Mouse (Mus musculus) MEL-GATA-1-ER (cell line): Measurements from ENCODE around the gene Cox10.
A peak's percentile ranks its signal among the peaks of the same experiment; 100 is the strongest.
"Not testable (repeated sequence)": the region's sequence is repeated elsewhere in the genome, so short reads cannot be mapped to it uniquely, and the experiment has no call there.

Experiments
- DNase-seq: peaks from one replicate; pipeline ENCODE4 v3.0.0-alpha.2; 2012; ENCODE audit warnings: low read depth; ENCODE audit errors: extremely low read depth

Cox10 gene

GRCm38 (mm10) chr11:64078956-64079726, at the start of gene Cox10:
Gene Cox10 (minus strand): TSS chr11:64079468.
- DNase-seq = peak; percentile 71

- no peak for DNase-seq
Observed at GRCm38 (mm10) chr11:64128016-64128415, 48.7 kb upstream of the Cox10 start.

DNA sequence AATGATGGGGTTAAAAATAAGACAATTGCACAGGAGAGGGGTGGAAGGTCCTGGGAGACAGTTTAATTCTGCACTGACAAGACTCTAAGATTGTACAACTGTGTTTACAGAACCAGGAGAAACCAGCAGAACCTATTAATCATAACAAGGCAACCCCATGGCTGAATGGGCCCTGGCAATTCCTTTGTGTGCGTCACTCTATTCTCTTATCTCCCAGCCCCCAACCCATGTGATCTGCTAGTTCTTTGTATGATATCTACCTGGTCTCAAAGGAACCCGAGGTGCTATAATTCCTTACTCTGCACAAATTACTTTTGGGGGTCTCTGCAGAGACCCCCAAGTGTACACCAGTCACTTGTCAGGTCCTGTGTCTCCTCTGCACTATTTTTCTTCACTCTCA, 46.2 kb upstream of the Cox10 start:
- no peak for DNase-seq

DNA sequence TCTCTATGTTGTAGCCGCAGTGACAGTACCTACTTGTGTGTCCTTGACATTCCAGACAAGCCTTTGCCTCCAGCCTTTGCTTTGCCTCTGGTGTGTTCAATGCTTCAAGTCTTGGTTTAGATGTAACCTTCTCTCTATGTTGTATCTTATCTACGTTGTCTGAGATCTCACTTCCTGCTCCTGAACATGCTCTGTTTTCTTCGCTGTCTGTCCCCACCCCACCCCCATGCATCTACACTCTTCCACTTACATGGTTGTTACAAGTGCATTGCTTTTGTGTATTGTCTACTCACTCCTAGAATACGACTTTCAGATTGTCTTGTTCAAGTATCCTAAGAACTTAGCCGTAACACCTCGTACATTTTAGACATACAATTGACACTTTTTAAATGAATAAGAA, 43.9 kb upstream of the Cox10 start:
- DNase-seq = not testable (repeated sequence)

GRCm38 (mm10) chr11:64116711-64117110, 37.4 kb upstream of the Cox10 start:
- DNase-seq = no peak

- no peak for DNase-seq
Observed at GRCm38 (mm10) chr11:64115822-64116221, 36.6 kb upstream of the Cox10 start.

DNA sequence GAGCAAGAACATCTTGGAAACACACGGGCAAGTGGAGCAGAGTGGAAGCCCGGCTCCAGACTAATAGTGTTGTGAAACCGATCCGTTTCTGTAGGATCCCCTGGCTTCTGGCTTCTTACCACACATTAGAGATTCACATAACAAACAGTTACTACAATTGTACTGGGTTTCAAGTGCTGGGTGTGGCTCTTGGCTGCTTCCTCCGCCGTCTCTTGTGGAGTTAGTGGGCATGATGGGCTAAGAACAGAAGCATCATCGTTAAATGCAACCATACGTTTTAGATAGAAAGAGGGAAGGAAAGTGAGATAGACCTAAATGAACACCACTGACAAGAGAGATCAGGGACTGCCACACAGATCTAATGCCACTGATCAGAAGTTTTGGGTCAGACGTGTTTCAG, 35.8 kb upstream of the Cox10 start:
- no peak for DNase-seq

- no peak for DNase-seq
Observed at GRCm38 (mm10) chr11:64100060-64100459, 20.8 kb upstream of the Cox10 start.

- DNase-seq = no peak
Observed at GRCm38 (mm10) chr11:64093058-64093457, 13.8 kb upstream of the Cox10 start.

DNA sequence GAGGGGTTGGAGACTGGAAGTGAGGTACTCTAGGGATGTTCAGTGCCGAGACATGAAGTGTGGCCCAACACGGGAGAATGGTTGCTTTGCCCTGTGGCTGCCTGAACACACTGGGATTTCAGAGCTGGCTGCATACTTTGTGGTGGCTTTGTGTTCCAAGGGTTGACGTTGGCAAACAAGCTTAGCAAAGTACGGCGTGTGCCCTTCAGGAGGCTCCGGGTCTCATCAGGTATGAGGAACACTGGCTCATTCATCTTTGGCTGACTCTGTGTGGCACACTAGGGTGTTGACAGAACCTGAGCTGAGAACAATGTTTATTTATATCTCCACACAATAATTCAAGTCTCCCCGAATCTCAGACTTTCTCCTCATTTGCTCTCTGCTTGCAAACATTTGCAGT, 11.9 kb upstream of the Cox10 start:
- no peak for DNase-seq

- no peak for DNase-seq
Observed at GRCm38 (mm10) chr11:64089682-64090081, 10.4 kb upstream of the Cox10 start.

DNA sequence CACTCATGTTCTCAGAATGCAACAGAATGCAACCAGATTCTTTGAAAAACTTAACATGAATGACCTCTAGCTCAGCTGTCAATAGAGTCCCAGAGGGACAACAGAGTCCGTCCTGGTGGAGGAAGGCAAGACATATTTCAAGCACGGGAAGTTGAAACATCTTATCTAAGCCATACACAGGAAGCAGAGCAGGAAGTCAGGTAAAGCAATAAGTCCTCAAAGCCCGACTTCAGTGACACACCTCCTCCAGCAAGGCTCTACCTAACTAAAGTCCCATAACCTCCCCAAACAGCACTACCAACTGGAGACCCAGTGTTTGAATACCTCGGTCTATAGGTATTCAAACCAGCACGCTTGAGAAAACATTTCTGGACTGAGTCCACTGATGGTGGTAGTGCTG, 6.6 kb upstream of the Cox10 start:
- DNase-seq = no peak

DNA sequence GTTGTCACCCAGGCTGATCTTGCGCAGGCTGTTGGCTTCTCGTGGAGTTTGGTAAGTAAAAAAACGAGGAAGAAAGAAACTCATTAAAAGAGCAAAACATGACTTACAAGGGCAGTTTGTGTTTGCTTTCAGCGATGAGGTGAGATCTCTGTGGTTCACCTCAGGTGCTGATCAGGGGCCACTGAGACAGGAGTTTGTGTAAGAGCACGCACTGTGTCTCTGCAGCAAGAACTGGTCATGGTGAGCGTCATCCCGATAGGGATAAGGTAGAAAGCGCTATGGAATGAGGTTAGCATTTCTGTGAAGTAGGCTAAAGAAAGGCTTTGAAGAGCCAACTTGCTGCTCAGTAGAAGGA, 436 bp upstream of the Cox10 start:
- DNase-seq = peak; percentile 46

GRCm38 (mm10) chr11:64076212-64076611, 3.1 kb downstream of the Cox10 start:
- DNase-seq = no peak

DNA sequence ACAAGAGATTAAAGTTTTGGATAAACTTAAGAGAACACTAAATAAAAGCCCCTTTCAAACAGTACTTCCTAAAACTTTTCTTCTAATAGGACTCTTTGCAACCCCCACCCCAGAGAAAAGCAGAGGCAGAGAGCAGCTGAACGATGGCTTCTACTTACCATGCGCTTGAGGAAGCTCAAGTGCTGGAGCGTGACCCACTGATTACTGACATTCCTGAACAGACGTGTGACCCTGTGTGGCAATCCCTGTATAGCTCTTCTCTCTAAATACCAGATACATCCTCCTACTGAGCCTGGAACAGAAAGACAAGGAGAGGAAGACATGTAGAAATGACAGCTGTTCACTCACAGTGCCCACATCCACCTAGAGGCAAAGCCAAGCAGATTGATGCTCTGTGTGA, 5.9 kb downstream of the Cox10 start:
- no peak for DNase-seq

- no peak for DNase-seq
Observed at GRCm38 (mm10) chr11:64071536-64071935, 7.7 kb downstream of the Cox10 start.

DNA sequence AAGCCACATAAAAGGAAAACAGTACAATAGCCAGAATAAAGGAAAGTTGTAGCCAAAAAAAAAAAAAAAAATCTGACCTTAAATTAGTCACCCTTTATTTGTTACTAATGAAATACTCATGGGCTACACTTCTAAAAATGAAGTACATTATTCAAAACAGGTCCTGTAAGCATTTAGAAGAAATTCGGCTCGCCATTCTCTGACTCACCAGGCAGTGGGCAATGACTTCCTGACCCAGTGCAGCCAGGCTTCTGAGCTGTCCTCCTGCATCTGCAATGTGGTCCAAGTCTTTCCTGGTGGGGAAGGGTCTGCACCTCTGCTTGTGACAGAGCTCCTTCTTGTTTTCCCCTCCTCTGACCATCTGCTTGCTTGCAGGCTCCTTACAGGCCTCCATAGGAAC, 13.3 kb downstream of the Cox10 start:
- no peak for DNase-seq

DNA sequence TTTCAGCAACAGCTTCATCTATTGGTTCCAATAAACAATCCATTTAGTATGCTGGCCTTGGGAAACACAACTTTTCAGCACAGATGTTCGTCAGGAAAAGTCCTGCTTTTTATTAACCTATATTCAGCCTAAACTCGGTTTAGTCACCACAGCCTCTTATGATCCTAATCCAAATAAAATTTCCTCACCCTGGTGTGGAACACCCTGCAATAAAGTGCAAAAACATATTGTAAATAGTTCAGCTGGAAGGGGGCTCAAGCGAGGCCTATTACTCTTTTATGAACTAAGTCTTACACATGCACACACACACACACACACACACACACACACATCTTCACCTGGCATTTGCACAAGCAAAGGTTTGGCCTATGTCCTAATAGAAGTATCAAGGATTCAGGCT, 16.1 kb downstream of the Cox10 start:
- no peak for DNase-seq

- DNase-seq = no peak
Observed at GRCm38 (mm10) chr11:64062226-64062625, 17.0 kb downstream of the Cox10 start.

DNA sequence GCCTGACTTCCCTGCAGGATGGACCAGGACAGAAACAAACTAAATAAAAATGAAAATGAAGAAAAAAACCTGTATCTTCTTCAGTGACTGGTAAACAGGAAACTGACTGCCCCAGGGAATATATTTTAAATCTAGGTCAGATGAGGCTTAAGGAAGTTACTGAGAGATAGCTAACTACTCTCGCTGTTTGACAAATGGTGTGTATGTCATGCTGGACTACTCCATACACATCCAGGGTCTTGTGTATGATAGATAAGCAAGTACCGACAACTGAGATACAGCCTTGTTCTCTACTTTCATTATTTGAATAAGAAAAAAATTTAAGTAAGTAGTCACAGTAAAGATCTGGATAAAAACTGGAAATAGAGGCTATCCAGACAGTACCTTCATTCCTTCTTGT, 20.0 kb downstream of the Cox10 start:
- no peak for DNase-seq

- no peak for DNase-seq
Observed at GRCm38 (mm10) chr11:64058474-64058873, 20.8 kb downstream of the Cox10 start.

DNA sequence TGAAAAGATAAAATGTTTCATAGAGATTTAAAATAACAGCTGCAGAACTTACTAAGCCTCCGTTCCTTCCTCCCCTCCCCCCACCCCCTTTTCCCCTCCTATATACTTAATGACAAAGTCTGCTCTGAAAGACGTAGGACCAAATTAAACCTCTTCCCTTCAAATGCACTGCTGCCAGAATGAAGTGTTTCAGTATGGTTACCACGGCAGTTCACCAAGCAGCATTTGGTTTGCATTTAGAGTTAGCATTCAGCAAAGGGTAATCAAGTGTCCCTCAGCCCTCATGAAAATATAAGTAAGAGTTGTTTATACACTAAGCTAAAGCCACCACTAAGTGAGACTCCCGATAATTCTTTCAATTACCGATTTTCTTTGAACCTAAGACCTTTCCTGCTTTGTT, 25.9 kb downstream of the Cox10 start:
- no peak for DNase-seq

DNA sequence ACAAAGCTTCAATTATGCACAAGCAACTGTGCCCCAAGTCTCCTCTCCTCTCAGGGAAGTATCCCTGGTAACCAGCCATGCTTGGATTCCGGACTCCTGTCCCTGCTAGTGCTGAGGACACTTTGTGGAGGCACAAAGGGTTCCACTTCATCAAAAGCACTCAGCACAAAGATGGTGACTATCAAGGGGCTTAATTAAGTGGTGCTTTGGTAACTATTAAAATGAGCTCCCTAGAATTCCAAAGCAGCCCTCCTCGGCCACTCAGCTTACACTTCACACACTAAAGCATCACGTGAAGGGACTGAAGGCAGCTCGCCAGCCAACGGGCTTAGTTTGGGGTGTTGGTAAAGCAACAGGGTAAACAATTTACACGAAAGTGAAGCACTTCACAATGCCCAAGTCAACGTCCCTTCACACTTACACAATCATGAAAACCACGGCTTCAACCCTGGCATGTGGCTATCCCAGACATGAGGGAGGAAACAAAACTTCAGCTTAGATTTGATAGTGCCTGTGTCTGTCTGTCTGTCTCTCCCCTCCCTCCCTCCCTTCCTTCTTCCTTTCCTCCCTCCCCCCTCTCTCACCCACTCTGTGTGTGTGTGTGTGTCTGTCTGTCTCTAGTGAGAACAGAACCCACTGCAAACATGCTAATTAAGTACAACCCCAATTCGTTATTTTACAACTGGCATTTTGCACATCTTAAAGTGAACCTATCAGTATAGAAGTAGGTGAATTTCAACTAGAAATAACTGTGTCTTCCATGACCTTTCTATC, 27.9 kb downstream of the Cox10 start:
- no peak for DNase-seq
